Mouse (Mus musculus): ENCODE measurements at regions not wholly inside any gene's neighbourhood (a gene's known extent, or its start where the extent isn't known, plus 50 kb on each side); places are given as distances from the start of the nearest gene placed in this dataset.

DNA sequence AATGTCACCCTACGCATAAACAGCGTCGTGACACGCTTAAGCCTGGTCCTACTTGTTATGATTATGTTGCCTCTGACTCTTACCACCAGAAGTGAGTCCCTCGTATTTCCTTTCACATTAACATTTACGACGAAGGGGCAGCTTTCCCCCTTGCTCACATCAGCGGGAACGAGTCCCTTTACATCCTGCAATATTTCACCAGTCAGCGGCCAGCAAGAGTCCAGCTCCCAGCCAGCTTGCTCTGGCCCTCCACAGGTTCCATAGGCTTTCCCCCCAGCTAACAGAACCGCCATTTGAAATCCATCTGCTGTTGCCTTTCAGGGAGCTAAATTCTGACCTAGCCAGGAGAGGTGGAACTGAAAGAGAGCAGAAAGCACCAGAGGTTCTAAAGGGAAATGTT lies 342.5 kb downstream of the Lmo4 start:
- ATAC-seq (ENCODE audit: insufficient read depth, low FRiP score, low TSS enrichment): no peak
- no peak overlapping the region for H3K4me2 ChIP-seq (ENCODE audit: low read depth)
- no peak overlapping the region for H3K4me3 ChIP-seq (ENCODE audit: low read depth, low read length)
- no peak for DNase-seq (ENCODE audit: low spot score)
- 0 out of 2 replicates have a peak, but pooled peaks cover 3% of the 10 kb centered on the region for H3K4me1 ChIP-seq (ENCODE audit: control insufficient read depth, insufficient read depth, low read length)
- 64% methylated on average over 11 of the region's 11 CpGs for WGBS
- H3K9me3 ChIP-seq (ENCODE audit: control insufficient read depth, low read length): no peaks in the 10 kb centered on the region
- H3K27ac ChIP-seq (ENCODE audit: low read depth, low read length): no peak overlapping the region
- no peaks in the 10 kb centered on the region for H3K36me3 ChIP-seq (ENCODE audit: control insufficient read depth, insufficient read depth, low read length)
- no peaks in the 10 kb centered on the region for H3K27me3 ChIP-seq (ENCODE audit: control insufficient read depth, insufficient read depth, low read length)
- no peak overlapping the region for H3K9ac ChIP-seq (ENCODE audit: low read length)

DNA sequence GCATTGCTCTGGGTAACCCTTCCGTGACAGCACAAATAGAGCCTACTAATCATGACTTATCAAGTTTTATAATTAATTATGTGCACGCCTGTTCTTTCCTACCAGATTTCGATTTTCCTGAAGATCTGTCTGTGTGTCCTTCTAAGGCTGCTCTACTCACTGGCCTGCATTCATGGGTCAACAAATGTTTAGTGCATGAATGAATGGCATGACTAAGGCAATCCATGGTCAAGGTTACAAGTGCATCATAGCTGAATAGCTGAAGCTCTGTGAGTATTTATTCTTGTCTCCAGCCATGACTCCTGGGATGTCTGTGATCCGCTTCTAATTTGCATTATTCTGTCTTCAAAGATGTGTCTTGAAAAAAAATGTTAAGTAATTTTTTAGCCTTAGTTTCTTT lies 343.2 kb downstream of the Lmo4 start:
- Histone ChIP-seq H3K27me3 (ENCODE audit: control insufficient read depth, insufficient read depth, low read length) (no peaks in the 10 kb centered on the region), H3K36me3 (ENCODE audit: control insufficient read depth, insufficient read depth, low read length) (no peaks in the 10 kb centered on the region), H3K9ac (ENCODE audit: low read length) (no peak overlapping the region), H3K4me2 (ENCODE audit: low read depth) (no peak overlapping the region), H3K4me3 (ENCODE audit: low read depth, low read length) (no peak overlapping the region), H3K27ac (ENCODE audit: low read depth, low read length) (no peak overlapping the region), H3K9me3 (ENCODE audit: control insufficient read depth, low read length) (no peaks in the 10 kb centered on the region), H3K4me1 (ENCODE audit: control insufficient read depth, insufficient read depth, low read length) (0 out of 2 replicates have a peak, but pooled peaks cover 3% of the 10 kb centered on the region)
- ATAC-seq (ENCODE audit: insufficient read depth, low FRiP score, low TSS enrichment) (no peak), DNase-seq (ENCODE audit: low spot score) (no peak)
- 85% methylated on average over 4 of the region's 4 CpGs for WGBS

DNA sequence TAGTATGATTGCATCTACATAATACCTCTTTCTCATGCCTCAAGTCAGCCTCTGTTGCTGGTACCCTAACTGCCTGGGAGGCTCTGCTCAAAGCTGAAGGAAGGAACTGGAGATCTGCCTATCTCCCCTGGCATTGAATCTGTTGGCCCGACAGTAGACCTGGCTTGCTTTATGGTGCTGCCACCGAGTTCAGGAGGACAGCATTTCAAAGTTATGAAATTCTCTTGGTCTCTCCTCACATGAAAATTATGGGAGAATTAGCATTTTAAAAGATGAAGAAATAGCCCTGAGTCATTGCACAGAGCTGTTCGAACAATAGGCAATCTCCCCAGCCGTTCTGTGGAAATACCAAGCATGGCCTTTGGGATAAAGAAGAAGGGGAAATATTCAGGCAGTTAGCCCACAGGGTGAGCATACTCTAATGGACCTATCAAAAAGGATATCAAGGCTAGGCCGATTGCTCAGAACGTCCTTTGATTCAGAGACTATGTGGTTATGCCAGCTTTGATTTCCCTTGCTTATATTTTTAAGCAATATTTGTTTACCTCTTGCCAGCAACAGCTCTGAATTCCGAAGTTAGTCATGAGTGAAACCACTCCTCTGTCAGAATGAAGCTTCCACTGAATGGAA lies 369.3 kb downstream of the Lmo4 start:
- ATAC-seq (ENCODE audit: insufficient read depth, low FRiP score, low TSS enrichment) (no peak), DNase-seq (ENCODE audit: low spot score) (no peak)
- Histone ChIP-seq H3K36me3 (ENCODE audit: control insufficient read depth, insufficient read depth, low read length) (no peaks in the 10 kb centered on the region), H3K4me1 (ENCODE audit: control insufficient read depth, insufficient read depth, low read length) (no peaks in the 10 kb centered on the region), H3K9me3 (ENCODE audit: control insufficient read depth, low read length) (no peaks in the 10 kb centered on the region), H3K4me2 (ENCODE audit: low read depth) (no peak overlapping the region), H3K27ac (ENCODE audit: low read depth, low read length) (no peak overlapping the region), H3K9ac (ENCODE audit: low read length) (no peak overlapping the region), H3K4me3 (ENCODE audit: low read depth, low read length) (no peak overlapping the region), H3K27me3 (ENCODE audit: control insufficient read depth, insufficient read depth, low read length) (no peaks in the 10 kb centered on the region)
- WGBS: 90% methylated on average over 7 of the region's 7 CpGs

DNA sequence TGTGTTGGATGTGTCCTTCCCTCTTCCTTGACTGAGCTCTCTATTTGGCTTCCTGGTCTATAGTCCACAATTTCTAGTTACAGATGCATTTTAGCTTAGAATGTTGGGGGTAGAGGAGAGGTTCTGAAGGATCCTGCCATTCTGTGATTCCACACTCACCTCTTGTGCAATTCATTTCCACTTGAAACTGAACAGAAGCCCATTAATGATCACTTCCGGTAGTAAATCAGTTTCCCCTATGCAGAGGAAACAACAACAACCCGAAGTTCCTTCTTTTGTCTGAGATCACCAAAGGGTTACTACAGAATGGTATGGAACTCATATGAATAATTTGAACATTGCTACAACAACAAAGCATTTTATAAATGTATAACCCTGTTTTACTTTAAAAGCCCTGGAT lies 370.3 kb downstream of the Lmo4 start:
- no peak overlapping the region for H3K4me2 ChIP-seq (ENCODE audit: low read depth)
- no peaks in the 10 kb centered on the region for H3K36me3 ChIP-seq (ENCODE audit: control insufficient read depth, insufficient read depth, low read length)
- no peak overlapping the region for H3K27ac ChIP-seq (ENCODE audit: low read depth, low read length)
- H3K27me3 ChIP-seq (ENCODE audit: control insufficient read depth, insufficient read depth, low read length): no peaks in the 10 kb centered on the region
- H3K9ac ChIP-seq (ENCODE audit: low read length): no peak overlapping the region
- 80% methylated on average over 2 of the region's 2 CpGs for WGBS
- H3K4me3 ChIP-seq (ENCODE audit: low read depth, low read length): no peak overlapping the region
- DNase-seq (ENCODE audit: low spot score) (no peak), ATAC-seq (ENCODE audit: insufficient read depth, low FRiP score, low TSS enrichment) (no peak)
- no peaks in the 10 kb centered on the region for H3K4me1 ChIP-seq (ENCODE audit: control insufficient read depth, insufficient read depth, low read length)
- no peaks in the 10 kb centered on the region for H3K9me3 ChIP-seq (ENCODE audit: control insufficient read depth, low read length)

GRCm38 (mm10) chr3:143823395-143823777 lies 381.6 kb downstream of the Lmo4 start:
- WGBS: 21% methylated on average over 1 of the region's 1 CpGs
- Histone ChIP-seq H3K27ac (ENCODE audit: low read depth, low read length) (no peak overlapping the region), H3K9ac (ENCODE audit: low read length) (no peak overlapping the region), H3K4me3 (ENCODE audit: low read depth, low read length) (no peak overlapping the region), H3K4me1 (ENCODE audit: control insufficient read depth, insufficient read depth, low read length) (no peaks in the 10 kb centered on the region), H3K36me3 (ENCODE audit: control insufficient read depth, insufficient read depth, low read length) (no peaks in the 10 kb centered on the region), H3K9me3 (ENCODE audit: control insufficient read depth, low read length) (no peaks in the 10 kb centered on the region), H3K27me3 (ENCODE audit: control insufficient read depth, insufficient read depth, low read length) (no peaks in the 10 kb centered on the region), H3K4me2 (ENCODE audit: low read depth) (no peak overlapping the region)
- no peak for ATAC-seq (ENCODE audit: insufficient read depth, low FRiP score, low TSS enrichment)
- DNase-seq (ENCODE audit: low spot score): no peak

DNA sequence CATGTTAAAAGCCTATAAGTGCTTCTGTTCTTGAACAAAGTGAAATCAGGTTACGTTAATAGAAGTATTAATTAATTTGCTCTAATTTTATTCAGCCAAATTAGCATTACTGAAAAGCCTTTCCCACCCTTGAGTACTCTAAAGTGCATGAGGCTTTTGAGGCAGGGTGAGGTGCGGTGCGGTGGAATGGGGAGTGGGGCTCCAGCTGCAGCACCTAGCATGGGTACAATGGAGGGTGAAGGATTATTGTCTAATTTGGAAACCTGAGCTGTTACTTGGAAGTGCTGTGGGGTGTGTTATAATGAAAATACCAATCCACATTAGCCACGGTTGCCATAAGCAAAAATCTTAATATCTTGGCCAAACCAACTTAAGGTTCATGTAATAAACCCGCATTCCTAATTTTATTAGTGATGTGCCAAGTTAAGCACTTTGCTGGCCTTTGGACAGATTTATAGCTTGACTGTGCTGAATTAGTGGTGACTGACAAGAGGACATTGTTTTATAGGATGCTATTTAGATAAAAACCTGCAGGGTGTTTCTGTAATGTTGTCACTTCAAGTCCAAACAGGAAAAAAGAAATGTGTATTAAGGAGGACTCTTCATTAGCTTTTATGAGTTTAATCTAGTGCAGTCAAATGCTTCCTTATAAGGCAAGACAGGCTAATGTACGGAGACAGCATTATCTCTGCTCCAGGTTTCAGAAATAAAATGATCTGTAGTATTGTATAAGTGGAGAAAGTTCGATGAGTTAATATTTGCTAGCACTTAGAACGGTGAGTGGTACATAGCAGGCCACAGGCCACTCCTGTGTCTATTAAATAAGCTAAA lies 382.2 kb downstream of the Lmo4 start:
- H3K9ac ChIP-seq (ENCODE audit: low read length): no peak overlapping the region
- H3K27me3 ChIP-seq (ENCODE audit: control insufficient read depth, insufficient read depth, low read length): no peaks in the 10 kb centered on the region
- no peak overlapping the region for H3K4me3 ChIP-seq (ENCODE audit: low read depth, low read length)
- H3K4me2 ChIP-seq (ENCODE audit: low read depth): no peak overlapping the region
- no peak overlapping the region for H3K27ac ChIP-seq (ENCODE audit: low read depth, low read length)
- H3K36me3 ChIP-seq (ENCODE audit: control insufficient read depth, insufficient read depth, low read length): no peaks in the 10 kb centered on the region
- no peaks in the 10 kb centered on the region for H3K9me3 ChIP-seq (ENCODE audit: control insufficient read depth, low read length)
- DNase-seq (ENCODE audit: low spot score): no peak
- ATAC-seq (ENCODE audit: insufficient read depth, low FRiP score, low TSS enrichment): no peak
- H3K4me1 ChIP-seq (ENCODE audit: control insufficient read depth, insufficient read depth, low read length): no peaks in the 10 kb centered on the region
- WGBS: 71% methylated on average over 8 of the region's 8 CpGs

DNA sequence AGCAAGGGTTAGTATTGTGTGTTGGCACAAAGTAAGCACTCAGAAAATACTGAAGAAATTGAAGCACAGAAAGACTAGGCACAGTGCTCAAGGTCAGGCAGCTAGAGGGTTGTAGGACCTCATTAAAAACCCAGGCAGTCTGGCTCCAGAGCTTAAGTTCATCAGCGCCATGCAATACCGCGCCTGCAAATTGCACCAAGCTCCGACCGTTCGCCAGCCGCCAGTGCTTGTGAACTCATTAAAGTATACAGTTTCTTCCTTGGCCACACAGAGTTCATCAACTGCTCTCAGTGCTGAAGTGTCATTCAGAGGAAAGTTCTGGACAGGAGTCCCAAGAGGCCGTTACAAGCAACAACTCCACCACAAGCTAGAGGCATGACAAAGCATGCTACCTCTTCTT lies 397.5 kb downstream of the Lmo4 start:
- Histone ChIP-seq H3K27me3 (ENCODE audit: control insufficient read depth, insufficient read depth, low read length) (no peaks in the 10 kb centered on the region), H3K9me3 (ENCODE audit: control insufficient read depth, low read length) (no peaks in the 10 kb centered on the region), H3K27ac (ENCODE audit: low read depth, low read length) (no peak overlapping the region), H3K4me3 (ENCODE audit: low read depth, low read length) (no peak overlapping the region), H3K36me3 (ENCODE audit: control insufficient read depth, insufficient read depth, low read length) (no peaks in the 10 kb centered on the region), H3K9ac (ENCODE audit: low read length) (no peak overlapping the region), H3K4me1 (ENCODE audit: control insufficient read depth, insufficient read depth, low read length) (no peaks in the 10 kb centered on the region), H3K4me2 (ENCODE audit: low read depth) (no peak overlapping the region)
- WGBS: 91% methylated on average over 8 of the region's 8 CpGs
- DNase-seq (ENCODE audit: low spot score) (no peak), ATAC-seq (ENCODE audit: insufficient read depth, low FRiP score, low TSS enrichment) (no peak)

- ATAC-seq (ENCODE audit: insufficient read depth, low FRiP score, low TSS enrichment) (no peak), DNase-seq (ENCODE audit: low spot score) (no peak)
- WGBS: 72% methylated on average over 3 of the region's 3 CpGs
- no peak overlapping the region for H3K9ac ChIP-seq (ENCODE audit: low read length)
- no peaks in the 10 kb centered on the region for H3K27me3 ChIP-seq (ENCODE audit: control insufficient read depth, insufficient read depth, low read length)
- no peak overlapping the region for H3K4me3 ChIP-seq (ENCODE audit: low read depth, low read length)
- no peak overlapping the region for H3K4me2 ChIP-seq (ENCODE audit: low read depth)
- H3K9me3 ChIP-seq (ENCODE audit: control insufficient read depth, low read length): no peaks in the 10 kb centered on the region
- H3K36me3 ChIP-seq (ENCODE audit: control insufficient read depth, insufficient read depth, low read length): no peaks in the 10 kb centered on the region
- H3K27ac ChIP-seq (ENCODE audit: low read depth, low read length): no peak overlapping the region
- no peaks in the 10 kb centered on the region for H3K4me1 ChIP-seq (ENCODE audit: control insufficient read depth, insufficient read depth, low read length)
Observed at GRCm38 (mm10) chr3:143806940-143807339, 398.1 kb downstream of the Lmo4 start.

DNA sequence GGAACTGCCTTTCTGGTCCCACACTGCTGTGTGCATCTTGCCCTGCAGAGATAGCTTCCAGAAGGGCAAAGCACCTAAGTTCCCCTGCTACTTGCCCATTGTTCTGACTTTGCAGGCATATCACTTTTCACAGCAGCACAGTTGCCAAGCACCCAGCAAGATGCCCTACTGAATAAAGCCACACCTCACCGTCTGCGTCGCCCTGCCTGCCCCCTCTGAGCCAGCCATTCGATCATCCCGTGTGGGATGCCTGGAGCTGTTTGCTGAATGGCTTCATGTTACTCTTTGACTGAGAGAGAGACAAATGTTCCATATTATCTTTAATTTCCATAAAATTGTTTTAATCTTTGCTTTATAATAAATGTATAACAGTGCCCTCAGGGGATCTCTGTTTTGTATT lies 407.2 kb downstream of the Lmo4 start:
- Histone ChIP-seq H3K36me3 (ENCODE audit: control insufficient read depth, insufficient read depth, low read length) (no peaks in the 10 kb centered on the region), H3K9ac (ENCODE audit: low read length) (no peak overlapping the region), H3K4me1 (ENCODE audit: control insufficient read depth, insufficient read depth, low read length) (no peaks in the 10 kb centered on the region), H3K27ac (ENCODE audit: low read depth, low read length) (no peak overlapping the region), H3K4me3 (ENCODE audit: low read depth, low read length) (no peak overlapping the region), H3K27me3 (ENCODE audit: control insufficient read depth, insufficient read depth, low read length) (no peaks in the 10 kb centered on the region), H3K4me2 (ENCODE audit: low read depth) (no peak overlapping the region), H3K9me3 (ENCODE audit: control insufficient read depth, low read length) (no peaks in the 10 kb centered on the region)
- WGBS: 55% methylated on average over 5 of the region's 5 CpGs
- ATAC-seq (ENCODE audit: insufficient read depth, low FRiP score, low TSS enrichment): no peak
- DNase-seq (ENCODE audit: low spot score): no peak
